Mouse (Mus musculus) bone marrow macrophage, adult 2 months (primary cell): ENCODE results near the gene 4930486L24Rik.

ENCODE experiments used
- CTCF ChIP-seq: IDR thresholded peaks from 2 replicates; pipeline ENCODE4 v1.5.1; 2012; ENCODE audit warnings: low read depth, mild to moderate bottlenecking, low read length, moderate library complexity
- POLR2A ChIP-seq: IDR thresholded peaks from 2 replicates; pipeline ENCODE4 v1.6.1; 2012; ENCODE audit warnings: mild to moderate bottlenecking, low read depth, low read length, borderline replicate concordance

- TF ChIP-seq POLR2A: no peak
- TF ChIP-seq CTCF: no peak
Measured at GRCm38 (mm10) chr13:60843153-60843552, 21.1 kb downstream of the 4930486L24Rik start.
